Mouse (Mus musculus): Measurements from ENCODE around the gene Cbx5.
"Not testable (repeated sequence)": the region's sequence is repeated elsewhere in the genome, so short reads cannot be mapped to it uniquely, and the experiment has no call there.

GRCm38 (mm10) chr15:103241071-103242018, 1.7 kb upstream of the Cbx5 start:
- TF ChIP-seq CTCF (conservative IDR thresholded peaks at IDR 0.05; ENCODE audit: insufficient read depth, insufficient read length, low read depth, low read length); POLR2A (IDR thresholded peaks at IDR 0.05; ENCODE audit: low read depth, low read length): not testable (repeated sequence)
